Mouse (Mus musculus) ovary, postnatal 36 days (tissue): ENCODE measurements around the gene Tcp11l1.

Experiments used
- DNase-seq: peaks from one replicate; pipeline ENCODE4 v3.0.0; 2022; ENCODE audit warnings: low spot score, mixed read lengths

Gene Tcp11l1

DNA sequence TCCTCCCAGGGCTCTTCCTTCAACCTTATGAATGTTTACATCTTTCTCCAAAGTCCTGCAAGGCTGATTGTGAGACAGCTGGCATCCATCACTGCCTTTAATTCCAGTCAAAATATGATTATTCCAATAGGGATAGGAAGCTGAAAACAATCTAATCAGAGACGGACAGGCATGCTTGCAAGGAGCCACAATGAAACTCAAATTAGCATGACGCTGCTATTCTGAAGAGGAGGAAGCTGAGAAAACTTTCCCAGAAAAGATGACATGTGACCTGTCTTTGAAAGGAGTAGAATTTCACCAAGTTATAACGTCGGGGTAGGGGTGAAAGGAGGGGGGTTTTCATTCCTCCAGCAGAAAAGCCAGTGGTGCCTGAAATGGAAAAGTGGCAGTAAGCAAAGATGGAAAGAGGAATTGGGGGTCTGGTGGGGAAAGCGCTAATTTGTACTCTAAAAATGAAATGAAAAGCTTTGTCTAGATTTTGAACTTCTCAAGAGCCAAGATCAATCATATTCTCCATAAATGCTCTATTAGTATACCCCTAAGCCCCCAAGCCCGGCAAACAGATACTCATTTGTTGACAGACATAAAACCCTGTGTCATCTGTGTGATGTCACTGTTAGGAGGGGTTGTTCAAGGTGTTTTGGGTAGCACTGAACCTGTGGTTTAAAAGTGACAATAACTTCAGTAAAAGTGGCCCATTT is 1.1 kb downstream of the Tcp11l1 start:
- no peak for DNase-seq

DNA sequence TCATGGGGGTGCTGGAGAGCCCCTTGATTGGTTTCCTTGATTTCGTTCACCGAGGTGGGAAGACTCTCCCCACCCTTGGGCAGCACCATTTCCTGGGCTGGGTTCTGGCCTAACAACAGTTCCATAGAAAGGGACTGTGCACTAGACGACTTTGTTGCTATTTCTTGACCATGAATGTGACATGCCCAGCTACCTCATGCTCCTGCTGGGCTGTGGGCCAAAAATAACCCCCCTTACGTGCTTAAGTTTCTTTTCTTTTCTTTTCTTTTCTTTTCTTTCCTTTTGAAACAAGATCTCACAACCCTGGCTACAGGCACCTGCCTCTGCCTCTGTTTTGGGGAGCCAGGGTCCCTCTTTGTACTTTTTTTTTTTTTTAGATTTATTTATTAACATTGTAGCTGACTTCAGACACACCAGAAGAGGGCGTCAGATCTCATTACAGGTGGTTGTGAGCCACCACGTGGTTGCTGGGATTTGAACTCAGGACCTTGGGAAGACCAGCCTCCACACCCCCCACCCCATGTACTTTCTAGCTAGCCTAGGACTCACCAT is 2.1 kb downstream of the Tcp11l1 start:
- no peak for DNase-seq

DNA sequence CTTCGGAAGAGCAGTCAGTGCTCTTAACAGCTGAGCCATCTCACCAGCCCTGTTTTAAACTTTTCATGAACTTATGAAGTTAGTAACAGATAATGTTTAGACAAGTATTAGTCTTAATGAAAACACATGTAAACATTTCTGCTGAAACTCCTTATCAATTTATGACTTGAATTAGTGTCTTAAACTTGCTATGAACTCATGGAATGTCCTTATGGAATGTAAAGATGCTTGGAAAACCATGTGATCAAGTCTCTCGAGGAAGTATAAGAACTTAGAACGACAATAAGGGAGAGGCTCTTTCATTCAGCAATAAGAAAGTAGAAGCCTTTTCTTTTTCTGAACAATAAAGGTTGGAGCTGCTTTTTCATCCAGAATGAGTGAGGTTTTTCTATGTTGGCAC is 7.6 kb downstream of the Tcp11l1 start:
- no peak for DNase-seq

DNA sequence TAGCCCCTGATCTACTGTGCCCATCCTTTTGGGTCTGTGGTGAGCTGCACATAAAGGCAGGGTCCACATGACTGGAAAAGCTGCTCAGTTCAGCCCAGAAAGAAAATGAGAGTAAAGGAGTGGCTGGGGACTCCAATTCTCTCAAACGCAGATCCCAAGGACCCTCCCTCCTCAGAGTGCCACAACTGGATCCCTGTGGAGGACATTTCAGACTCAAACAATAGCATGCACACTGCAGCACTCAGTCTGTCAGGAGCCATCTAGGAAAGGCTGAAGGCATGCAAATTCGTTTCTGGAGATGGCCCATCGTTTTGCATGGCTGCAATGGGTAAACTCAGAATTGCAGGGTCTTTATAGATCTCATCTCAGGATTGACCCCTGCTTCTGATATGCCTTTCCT is 8.8 kb downstream of the Tcp11l1 start:
- no peak for DNase-seq

DNA sequence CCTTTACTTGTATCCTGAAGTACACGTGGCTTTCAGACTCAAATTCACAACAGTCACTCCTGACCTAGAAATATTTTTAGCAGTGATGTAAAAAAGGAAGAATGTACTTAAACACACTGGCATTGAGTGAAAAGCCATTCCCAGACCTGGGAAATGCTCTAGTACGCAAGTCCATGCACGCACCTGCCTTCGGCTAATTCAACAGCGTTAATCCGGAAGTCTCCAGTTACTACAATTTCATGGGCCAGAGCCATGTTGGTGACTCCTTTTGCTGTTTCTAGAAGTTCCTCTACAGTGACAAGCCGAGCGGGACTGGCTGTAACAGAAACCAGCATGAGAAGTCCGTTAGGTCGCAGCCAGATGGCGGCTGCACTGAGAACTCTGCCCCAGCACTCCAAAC is 12.3 kb downstream of the Tcp11l1 start:
- no peak for DNase-seq

DNA sequence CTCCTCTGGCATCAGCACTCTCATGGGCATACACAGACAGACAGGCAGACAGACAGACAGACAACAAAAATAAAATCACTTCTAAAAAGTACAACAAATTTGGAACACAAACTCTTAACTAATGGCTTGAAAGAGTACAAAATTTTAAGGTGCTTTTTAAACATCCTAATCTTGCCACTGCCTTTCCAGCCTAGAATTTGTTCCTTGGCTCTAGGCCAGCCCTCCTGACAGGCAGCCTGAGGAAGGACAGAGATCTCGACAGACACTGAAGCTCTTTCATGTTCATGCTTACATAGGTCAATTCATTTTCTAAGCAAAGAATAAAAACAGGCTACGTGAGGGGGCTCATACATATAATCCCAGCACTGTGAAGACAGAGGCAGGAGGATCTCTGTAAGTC is 19.4 kb downstream of the Tcp11l1 start:
- no peak for DNase-seq

DNA sequence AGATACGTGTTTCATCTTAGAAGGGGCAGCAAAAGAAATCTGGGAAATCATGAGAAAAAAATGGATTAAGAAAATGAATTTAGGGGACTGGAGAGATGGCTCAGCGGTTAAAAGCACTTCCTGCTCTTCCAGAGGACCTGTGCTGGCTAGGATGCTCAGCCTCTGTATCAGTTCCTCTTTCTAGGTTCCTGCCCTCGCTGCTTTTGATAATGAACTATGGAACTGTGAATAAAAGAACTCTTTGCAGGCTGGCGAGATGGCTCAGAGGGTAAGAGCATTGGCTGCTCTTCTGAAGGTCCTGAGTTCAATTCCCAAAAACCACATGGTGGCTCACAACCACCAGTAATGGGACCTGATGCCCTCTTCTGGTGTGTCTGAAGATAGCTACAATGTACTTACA is 21.2 kb downstream of the Tcp11l1 start:
- no peak for DNase-seq

DNA sequence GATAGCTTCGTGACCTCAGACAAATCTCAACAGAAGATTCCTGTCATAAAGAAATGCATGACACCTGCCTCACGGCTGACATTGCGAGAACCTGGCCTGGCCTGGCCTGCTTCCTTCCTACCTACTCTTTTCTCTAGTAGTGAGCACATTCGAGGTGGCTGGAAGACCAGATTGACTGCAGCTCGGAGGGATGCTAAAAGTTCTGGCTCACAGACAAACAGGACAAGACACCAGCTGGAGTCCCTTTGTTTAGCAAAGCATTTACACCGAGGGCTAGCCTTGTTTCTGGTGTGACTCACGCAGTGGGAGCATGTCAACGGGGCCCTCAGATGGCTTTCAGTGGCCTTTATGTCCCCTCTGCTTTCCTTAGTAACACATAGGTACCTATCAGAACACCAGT is 23.2 kb downstream of the Tcp11l1 start:
- DNase-seq: no peak

DNA sequence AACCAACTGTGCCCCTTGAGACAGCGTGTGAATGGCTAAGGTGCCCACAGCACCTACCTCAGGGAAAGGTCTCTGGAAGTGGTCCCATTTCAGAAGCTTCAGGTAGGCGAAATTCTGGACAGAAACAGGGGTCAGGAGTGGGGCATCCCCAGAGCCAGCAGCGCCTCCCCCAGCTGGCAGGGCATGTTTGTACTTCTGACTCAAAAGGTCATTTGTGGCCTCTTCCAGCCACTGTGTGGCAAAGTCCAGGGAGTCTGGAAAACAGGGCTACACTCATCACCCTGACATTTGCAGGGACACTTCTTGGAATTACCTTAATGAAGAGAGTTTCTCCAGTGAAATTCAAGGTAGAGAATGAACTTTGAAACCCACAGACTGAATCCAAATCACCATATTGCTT is 23.6 kb downstream of the Tcp11l1 start:
- DNase-seq: no peak

DNA sequence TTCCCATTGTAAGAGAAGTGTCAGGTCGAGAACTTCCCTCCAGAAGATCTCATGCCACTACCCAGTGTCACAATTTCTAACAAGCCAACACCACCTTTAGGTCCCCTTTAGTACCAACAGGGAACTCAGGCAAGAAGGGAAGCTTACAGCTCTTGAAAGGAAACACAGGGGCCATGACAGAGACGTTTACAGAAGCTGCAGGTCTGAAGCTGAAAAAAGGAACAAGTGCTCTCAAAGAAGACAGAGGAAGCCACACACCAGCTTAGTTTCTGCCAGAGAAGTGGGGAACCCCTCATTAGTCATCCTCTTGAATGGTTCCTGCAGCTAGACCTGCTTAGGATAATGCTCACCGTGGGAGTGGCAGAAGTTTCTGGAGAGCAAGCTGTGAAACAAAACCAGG is 24.7 kb downstream of the Tcp11l1 start:
- no peak for DNase-seq

DNA sequence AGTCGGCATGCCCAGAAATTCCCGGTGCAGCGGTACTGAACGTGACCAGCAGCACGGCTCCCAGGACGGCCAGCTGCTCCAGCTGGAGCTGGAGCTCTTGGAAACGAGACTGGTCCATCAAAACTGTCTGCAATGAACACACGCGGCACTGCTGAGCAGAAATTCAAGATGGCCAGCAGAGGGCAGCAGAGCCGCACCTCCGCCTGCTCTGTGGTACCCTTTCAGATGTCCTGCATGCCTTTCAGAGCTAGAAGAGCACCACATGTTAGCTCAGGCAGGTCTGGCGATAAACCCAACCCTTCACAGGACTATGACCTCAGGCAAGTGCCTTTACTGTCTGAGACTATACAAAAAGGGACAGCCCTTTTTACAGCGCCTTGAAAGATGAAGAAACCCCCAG is 26.6 kb downstream of the Tcp11l1 start:
- peak; percentile 77 for DNase-seq

DNA sequence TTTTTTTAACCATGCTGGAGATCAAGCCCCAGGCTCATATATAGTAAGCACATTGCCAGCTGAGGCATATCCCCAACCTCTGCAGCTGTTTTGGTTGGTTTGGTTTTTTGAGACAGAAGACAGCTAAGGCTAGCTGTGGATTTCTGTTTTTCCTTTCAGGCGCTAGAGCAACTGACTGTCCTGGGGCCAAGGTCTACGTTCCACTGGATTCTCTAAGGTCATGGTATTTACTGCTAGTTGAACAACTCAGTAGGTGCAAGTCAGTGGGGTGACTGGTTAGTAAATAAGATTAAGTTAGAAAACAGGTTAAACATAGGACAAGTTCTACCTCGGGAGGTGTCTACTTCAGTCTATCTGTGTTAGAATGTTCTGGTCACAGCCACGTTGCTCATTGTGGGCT is 27.2 kb downstream of the Tcp11l1 start:
- no peak for DNase-seq

DNA sequence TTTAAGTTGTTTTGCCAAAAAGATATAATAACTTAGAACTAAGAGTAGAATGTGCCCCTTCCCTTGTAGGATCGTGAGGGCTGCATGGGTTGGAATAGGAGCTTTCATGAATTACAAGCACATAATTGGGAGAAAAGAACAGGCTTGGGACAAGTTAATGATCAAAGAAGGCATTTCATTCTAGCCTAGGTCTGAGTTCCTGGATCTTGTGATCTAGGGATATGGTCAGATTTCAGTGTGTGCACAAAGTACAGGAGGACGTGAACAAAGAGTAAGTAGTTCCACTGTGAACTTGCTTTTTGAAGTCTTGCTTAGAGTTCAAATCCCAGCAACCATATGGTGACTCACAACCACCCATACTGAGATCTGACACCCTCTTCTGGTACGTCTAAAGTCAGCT is 34.6 kb downstream of the Tcp11l1 start:
- no peak for DNase-seq

DNA sequence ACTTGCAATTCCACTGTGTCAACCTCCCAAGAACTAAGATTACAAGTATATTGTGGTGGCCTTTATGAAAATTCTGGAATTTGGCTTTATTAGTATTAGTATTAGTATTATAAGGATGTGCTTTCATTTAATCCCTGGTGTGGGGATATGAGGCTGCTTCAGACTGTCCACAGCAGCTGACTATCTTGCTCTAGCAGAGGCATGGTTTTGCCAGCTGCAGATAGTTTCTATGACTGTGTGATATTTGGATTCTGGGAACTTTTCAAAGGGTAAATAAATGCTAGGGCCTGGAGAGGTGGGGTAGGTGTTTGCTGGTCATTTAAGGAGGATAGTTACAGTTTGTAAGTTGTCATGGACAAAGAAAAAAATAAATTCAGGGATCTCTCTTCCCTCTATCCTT is 40.2 kb downstream of the Tcp11l1 start:
- DNase-seq: no peak

DNA sequence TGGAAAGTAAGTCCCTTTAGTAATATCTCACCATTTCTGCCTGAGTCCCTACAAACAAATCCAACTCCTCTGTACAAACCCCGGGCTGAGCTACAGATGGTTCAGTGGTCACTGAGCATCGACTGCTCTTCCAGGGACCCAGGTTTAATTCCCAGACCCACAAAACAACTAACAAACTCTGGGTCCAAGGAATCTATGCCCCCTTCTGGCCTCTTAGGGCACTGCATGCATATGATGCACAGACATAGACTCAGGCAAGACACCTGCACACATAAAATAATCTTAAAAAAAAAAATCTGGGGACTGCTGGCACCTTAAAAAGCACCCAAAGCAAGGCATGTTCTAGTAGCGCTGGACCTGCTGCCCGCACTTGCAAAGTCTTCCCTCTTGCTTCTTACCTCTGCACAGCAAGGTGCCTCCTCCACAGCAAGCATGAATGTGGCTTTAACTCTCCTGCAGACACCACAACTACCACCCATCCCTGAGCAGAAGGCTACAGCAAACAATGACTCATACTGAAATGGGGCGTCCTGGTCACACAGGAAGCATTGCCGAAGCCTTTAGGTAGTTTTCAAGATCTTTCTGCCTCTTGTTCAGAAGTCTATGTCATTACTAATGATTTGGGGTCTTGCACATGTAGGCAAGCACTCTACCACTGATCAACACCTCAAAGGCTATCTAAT is 42.7 kb downstream of the Tcp11l1 start:
- DNase-seq: no peak

DNA sequence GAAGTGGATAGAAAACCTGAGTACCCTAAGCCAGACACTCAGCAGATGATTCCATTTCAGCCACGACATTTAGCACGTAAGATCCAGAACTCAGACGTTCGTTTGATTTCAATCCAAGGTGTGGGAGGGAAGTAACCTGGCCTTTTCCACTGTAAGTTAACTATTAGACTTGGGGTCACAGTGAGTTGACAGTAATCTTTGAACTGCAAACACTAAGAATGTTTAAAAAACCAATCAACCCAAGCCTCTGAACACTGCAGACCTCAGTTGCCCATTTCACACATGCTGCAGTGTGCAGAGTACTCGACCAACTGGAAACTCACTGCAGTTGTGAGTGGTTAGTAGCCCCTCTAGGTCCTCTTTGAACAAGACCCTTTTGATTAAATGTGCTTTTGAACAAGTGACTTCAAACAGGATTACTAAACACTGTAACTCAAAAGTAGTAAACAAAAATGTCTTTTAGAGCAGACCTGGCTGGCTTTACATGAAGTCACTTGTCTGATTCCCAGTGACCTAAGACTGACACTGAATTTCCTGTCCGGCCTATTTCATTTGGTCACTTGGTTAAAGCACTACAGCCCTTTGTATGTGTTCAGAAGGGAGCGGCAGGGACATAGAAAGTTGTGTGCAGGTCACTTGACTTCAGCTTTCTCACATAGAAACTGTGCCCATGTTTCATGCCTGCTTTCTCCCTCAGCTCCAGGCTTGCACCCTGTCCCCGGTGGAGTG is 48.4 kb downstream of the Tcp11l1 start:
- no peak for DNase-seq

DNA sequence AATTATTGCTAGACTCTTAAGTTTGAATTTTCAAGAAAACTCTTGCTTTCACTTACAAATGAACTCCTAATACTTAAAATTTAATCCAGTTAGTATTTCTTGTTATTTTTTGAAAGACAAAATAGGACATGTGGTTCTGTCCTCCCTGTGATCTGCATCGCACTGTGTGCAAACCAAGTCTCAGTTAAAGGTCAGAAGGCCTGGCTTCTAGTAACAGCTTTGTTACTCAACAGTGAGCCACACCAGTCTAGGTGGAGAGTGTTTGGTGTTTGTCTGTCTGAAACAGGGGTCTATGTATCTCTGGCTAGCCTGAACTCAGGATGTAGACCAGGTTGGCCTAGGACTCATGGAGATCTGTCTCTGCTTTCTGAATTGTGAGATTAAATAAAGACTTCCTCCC is 53.3 kb downstream of the Tcp11l1 start:
- no peak for DNase-seq

DNA sequence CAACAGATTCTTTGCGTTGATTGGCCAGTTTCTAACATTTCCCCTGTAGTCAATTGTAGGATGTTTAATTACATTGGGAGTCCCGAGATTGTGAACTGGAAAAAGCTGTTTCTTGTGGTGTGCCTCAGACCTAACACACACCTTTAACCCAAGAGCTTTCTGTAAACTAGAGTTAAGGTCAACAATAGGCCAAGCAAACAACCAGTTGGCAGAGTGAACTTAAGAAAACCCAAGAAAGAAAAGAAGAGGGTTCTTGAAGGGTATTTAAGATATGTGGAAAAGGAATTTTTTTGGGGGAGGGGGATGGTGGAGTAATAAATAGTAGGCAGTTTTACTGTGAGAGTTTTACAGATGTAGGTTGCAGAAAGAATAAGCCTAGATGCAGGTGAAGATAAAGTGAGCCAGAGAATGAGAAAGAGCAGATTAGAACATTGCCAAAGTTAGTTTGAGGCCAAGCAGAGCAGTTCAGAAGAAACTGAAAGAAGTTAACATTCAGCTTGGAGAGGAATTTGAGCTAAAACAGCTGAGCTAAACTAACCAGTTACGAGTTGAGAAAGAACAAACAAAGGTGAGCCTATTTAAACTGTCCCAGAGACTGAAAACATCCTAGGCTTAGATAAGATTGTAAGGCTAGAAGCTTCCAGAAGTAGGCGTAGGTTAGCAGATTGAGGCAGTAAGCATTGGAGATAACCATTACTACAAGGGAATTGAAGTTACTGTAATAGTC is 95.8 kb downstream of the Tcp11l1 start:
- DNase-seq: no peak

DNA sequence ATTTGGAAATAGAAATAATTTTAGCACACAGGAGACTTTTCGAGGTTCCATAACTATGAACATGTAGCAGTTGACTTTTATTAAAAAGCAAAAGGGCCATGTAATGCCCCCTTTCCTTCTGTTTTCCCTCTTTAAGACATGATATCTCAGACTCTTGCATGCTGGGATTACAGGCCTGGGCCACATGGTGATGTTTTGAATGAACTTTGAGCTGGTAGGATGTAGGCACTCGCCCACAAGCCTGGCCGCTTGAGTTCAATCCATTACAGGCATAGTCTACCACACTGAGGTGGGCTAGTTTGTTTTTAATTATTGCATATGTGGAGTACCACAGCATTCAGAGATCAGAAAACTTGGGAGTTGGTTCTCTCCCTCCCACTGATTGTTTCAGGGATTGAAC is 97.2 kb downstream of the Tcp11l1 start:
- DNase-seq: no peak
